Mouse (Mus musculus) forebrain, embryonic 14.5 days (tissue): ENCODE results near the gene Tmpo. TPM values are rescaled to one million over a fixed set of nuclear protein-coding genes. Genes with fewer than 3 reads are reported as not detected.

Experiments used
- ATAC-seq: fragments of 200-750 bp; cut with Nextera tagmentation; 2 replicates; pipeline ENCODE4 v1.8.0; 2017; ENCODE audit warnings: mild to moderate bottlenecking, moderate library complexity
- DNase-seq: peaks from one replicate; pipeline ENCODE4 v3.0.0-alpha.2; 2015; ENCODE audit warnings: low spot score
- H3K27ac ChIP-seq: fragments of 300-500 bp; sonication (generic); 2 replicates; pipeline ENCODE4 v1.5.1; 2014; ENCODE audit warnings: low read depth, mild to moderate bottlenecking, control low read depth, low read length, moderate library complexity
- H3K27me3 ChIP-seq: fragments of 300-500 bp; sonication (generic); replicated peaks from 2 replicates; pipeline ENCODE4 v1.6.1; 2014; ENCODE audit warnings: low read length, control low read depth, mixed read lengths; ENCODE audit not compliant: control insufficient read depth, insufficient read depth
- H3K36me3 ChIP-seq: fragments of 300-500 bp; sonication (generic); 2 replicates; pipeline ENCODE4 v1.6.1; 2014; ENCODE audit warnings: low read length, control low read depth; ENCODE audit not compliant: control insufficient read depth, insufficient read depth
- H3K4me1 ChIP-seq: fragments of 300-500 bp; sonication (generic); 2 replicates; pipeline ENCODE4 v1.6.1; 2014; ENCODE audit warnings: antibody characterized with exemption, low read length, control low read depth; ENCODE audit not compliant: control insufficient read depth, insufficient read depth
- H3K4me2 ChIP-seq: fragments of 300-500 bp; sonication (generic); 2 replicates; pipeline ENCODE4 v1.6.1; 2014; ENCODE audit warnings: mild to moderate bottlenecking, control low read depth, low read length
- H3K4me3 ChIP-seq: fragments of 300-500 bp; sonication (generic); 2 replicates; pipeline ENCODE4 v1.5.1; 2014; ENCODE audit warnings: low read depth, low read length, control low read depth
- H3K9ac ChIP-seq: fragments of 300-500 bp; sonication (generic); 2 replicates; pipeline ENCODE4 v1.6.1; 2014; ENCODE audit warnings: mild to moderate bottlenecking, low read length, control low read depth, moderate library complexity
- H3K9me3 ChIP-seq: fragments of 300-500 bp; sonication (generic); replicated peaks from 2 replicates; pipeline ENCODE4 v1.6.1; 2016; ENCODE audit warnings: low read length, control low read depth, mixed read lengths; ENCODE audit not compliant: control insufficient read depth
- WGBS: fragments of 180-500 bp; shearing (Covaris S2); extraction: QIAGEN DNeasy Blood & Tissue Kit; methylation state at CpG from one replicate; pipeline ENCODE4 v1.1.7; 2014; 5-methylcytosine and 5-hydroxymethylcytosine counted together
- polyA plus RNA-seq: library from polyadenylated mRNA; unstranded; fragments of >200 nt; fragmentation: Nextera tagmentation; extraction: Ambion mirVana; gene quantifications from 2 replicates; pipeline ENCODE4 v1.2.1, GENCODE M21; 2014

Tmpo gene
- polyA plus RNA-seq, 1 experiment from 2014 or later, result 165 TPM

GRCm38 (mm10) chr10:91181461-91182288, 560 bp upstream of the Tmpo start:
- no peaks in the 10 kb centered on the region for H3K9me3 ChIP-seq
- peak overlapping the region; percentile 51 for H3K4me3 ChIP-seq
- H3K27ac ChIP-seq, result peak overlapping the region; percentile 99
- peak overlapping the region; percentile 74 for H3K9ac ChIP-seq
- peak overlapping the region; percentile 61 for H3K4me2 ChIP-seq
- DNase-seq (peak; percentile 98), ATAC-seq (peak; percentile 91)
- H3K27me3 ChIP-seq, result no peaks in the 10 kb centered on the region
- peaks cover 14% of the 10 kb centered on the region for H3K4me1 ChIP-seq
- under 1% methylated on average over 69 of the region's 69 CpGs for WGBS
- H3K36me3 ChIP-seq, result no peaks in the 10 kb centered on the region

- Histone ChIP-seq H3K9me3 (no peaks in the 10 kb centered on the region), H3K4me3 (peak overlapping the region; percentile 51; the same call in 1 of the 2 replicates), H3K27ac (peak overlapping the region; percentile 99; the same call in 1 of the 2 replicates), H3K4me1 (peaks cover 14% of the 10 kb centered on the region), H3K27me3 (no peaks in the 10 kb centered on the region), H3K4me2 (peak overlapping the region; percentile 61), H3K9ac (peak overlapping the region; percentile 74; the same call in 1 of the 2 replicates), H3K36me3 (no peaks in the 10 kb centered on the region)
- 25% methylated on average over 7 of the region's 7 CpGs for WGBS
- DNase-seq (peak; percentile 34), ATAC-seq (no peak)
These were observed 814 bp downstream of the Tmpo start for GRCm38 (mm10) chr10:91180301-91180700.

GRCm38 (mm10) chr10:91179834-91180233, 1.3 kb downstream of the Tmpo start:
- H3K4me1 ChIP-seq, result peaks cover 14% of the 10 kb centered on the region
- H3K4me3 ChIP-seq, result no peak overlapping the region
- no peaks in the 10 kb centered on the region for H3K27me3 ChIP-seq
- DNase-seq (no peak), ATAC-seq (no peak)
- H3K9me3 ChIP-seq, result no peaks in the 10 kb centered on the region
- WGBS, result 84% methylated on average over 2 of the region's 2 CpGs
- no peak overlapping the region for H3K4me2 ChIP-seq
- no peak overlapping the region for H3K27ac ChIP-seq
- no peaks in the 10 kb centered on the region for H3K36me3 ChIP-seq
- no peak overlapping the region for H3K9ac ChIP-seq

- Histone ChIP-seq H3K4me3 (no peak overlapping the region), H3K4me1 (peaks cover 7% of the 10 kb centered on the region; the same call in 1 of the 2 replicates), H3K27ac (no peak overlapping the region), H3K4me2 (no peak overlapping the region), H3K9ac (no peak overlapping the region), H3K9me3 (no peaks in the 10 kb centered on the region), H3K27me3 (no peaks in the 10 kb centered on the region), H3K36me3 (no peaks in the 10 kb centered on the region)
- ATAC-seq (no peak), DNase-seq (no peak)
- WGBS, result 53% methylated on average over 4 of the region's 4 CpGs
These were observed 3.9 kb downstream of the Tmpo start for GRCm38 (mm10) chr10:91177201-91177600.

- DNase-seq (no peak), ATAC-seq (no peak)
- no peaks in the 10 kb centered on the region for H3K27me3 ChIP-seq
- 88% methylated on average over 14 of the region's 14 CpGs for WGBS
- H3K9ac ChIP-seq, result peak overlapping the region; percentile 99
- peak overlapping the region; percentile 75 for H3K4me2 ChIP-seq
- peak overlapping the region; percentile 98 for H3K4me3 ChIP-seq
- H3K4me1 ChIP-seq, result peaks cover 14% of the 10 kb centered on the region; the same call in 1 of the 2 replicates
- no peaks in the 10 kb centered on the region for H3K36me3 ChIP-seq
- no peaks in the 10 kb centered on the region for H3K9me3 ChIP-seq
- H3K27ac ChIP-seq, result peak overlapping the region; percentile 100
These were observed 8.6 kb downstream of the Tmpo start for GRCm38 (mm10) chr10:91172329-91173100.

- Histone ChIP-seq H3K4me1 (peaks cover 14% of the 10 kb centered on the region; the same call in 1 of the 2 replicates), H3K36me3 (no peaks in the 10 kb centered on the region), H3K27me3 (no peaks in the 10 kb centered on the region), H3K9me3 (no peaks in the 10 kb centered on the region), H3K4me3 (peak overlapping the region; percentile 98), H3K4me2 (peak overlapping the region; percentile 75), H3K9ac (peak overlapping the region; percentile 99), H3K27ac (peak overlapping the region; percentile 100)
- ATAC-seq, result peak; percentile 98
- WGBS, result under 1% methylated on average over 57 of the region's 68 CpGs
- DNase-seq, result peak; percentile 95
These were observed 9.4 kb downstream of the Tmpo start for GRCm38 (mm10) chr10:91171455-91172328.

GRCm38 (mm10) chr10:91171041-91171440, 10.1 kb downstream of the Tmpo start:
- Histone ChIP-seq H3K9me3 (no peaks in the 10 kb centered on the region), H3K9ac (peak overlapping the region; percentile 99), H3K4me2 (peak overlapping the region; percentile 65), H3K27ac (peak overlapping the region; percentile 100), H3K27me3 (no peaks in the 10 kb centered on the region), H3K4me3 (peak overlapping the region; percentile 98), H3K4me1 (peaks cover 14% of the 10 kb centered on the region; the same call in 1 of the 2 replicates), H3K36me3 (no peaks in the 10 kb centered on the region; the same call in 1 of the 2 replicates)
- ATAC-seq, result peak; percentile 69
- no peak for DNase-seq
- WGBS, result under 1% methylated on average over 58 of the region's 59 CpGs
